In genomic region chr6:92869089-92869581, GRCm38 (mm10) we compare ENCODE assay signal across 9 mouse cellular contexts. TPM values are rescaled to one million over a fixed set of nuclear protein-coding genes. Genes with fewer than 3 reads are reported as not detected.
DNase-seq lines count a peak whose midpoint lies in the region; TF ChIP-seq lines count a peak whose summit lies in the region.
"Had no signal": no experiment of that assay in that cellular context is flagged by ENCODE, and none has a peak within 500 bp of the region (broad histone marks: within the 10 kb centered on the region; RNA-seq: fewer than 3 reads in every experiment).

Gm15737 (plus strand) TSS chr6:92869357.

- no peak within 1 kb of the TSS for H3K4me3 ChIP-seq in kidney, adult 2 months (ENCODE audit: insufficient read depth, low read depth, low read length)
- H3K4me3 ChIP-seq: liver, embryonic 13.5 days had no signal

- no peak for TF ChIP-seq CTCF in kidney, adult 2 months (conservative IDR thresholded peaks at IDR 0.05; ENCODE audit: insufficient read depth, insufficient read length, low read depth, low read length)

- no peaks in the 10 kb centered on the region for H3K4me1 ChIP-seq in kidney, adult 2 months (ENCODE audit: control insufficient read depth, insufficient read depth, low read length)
- H3K4me1 ChIP-seq: liver, embryonic 13.5 days had no signal

- peak within 1 kb of the TSS; percentile 85 for H3K27ac ChIP-seq in kidney, adult 2 months (ENCODE audit: insufficient read depth, low read depth, low read length)
- H3K27ac ChIP-seq: liver, embryonic 13.5 days had no signal

- no peaks in the 10 kb centered on the region; the same call in 1 of the 2 replicates for H3K36me3 ChIP-seq in kidney, adult 2 months (ENCODE audit: control insufficient read depth, insufficient read depth, low read length)
- H3K36me3 ChIP-seq: liver, embryonic 13.5 days had no signal

- DNase-seq in right cerebral cortex, postnatal 25 days: peak; percentile 10
- no peak for DNase-seq in right cerebral cortex, postnatal 10 days (ENCODE audit: low spot score in 2 of 2)
- peak; percentile 71 to 73 for DNase-seq in gastrocnemius, adult 8-10 months (ENCODE audit: low spot score in 2 of 2)
- peak; percentile 70 for DNase-seq in kidney, adult 2 months
- DNase-seq in lung, postnatal 10 days: peak; percentile 67
- no peak for DNase-seq in thymus, postnatal 14 days
- no peak for DNase-seq in ovary, postnatal 10 days (ENCODE audit: low spot score)
- no peak for DNase-seq in MN1 (ENCODE audit: low spot score)
- DNase-seq: liver, embryonic 13.5 days had no signal

- 59% methylated on average over 4 of the region's 4 CpGs for WGBS in kidney, adult 2 months

- no peak for TF ChIP-seq POLR2A in kidney, adult 2 months (IDR thresholded peaks at IDR 0.05; ENCODE audit: low read depth, low read length)

- no peaks in the 10 kb centered on the region for H3K27me3 ChIP-seq in kidney, adult 2 months (replicated peaks; ENCODE audit: control insufficient read depth, insufficient read depth, low read length)
- H3K27me3 ChIP-seq: liver, embryonic 13.5 days had no signal

RNA-seq across cellular contexts. Expression of gene Gm15737, which starts in this region (rescaled TPM):
- under 1 TPM; 0.25 to 0.73 (median 0.56) TPM for total RNA-seq in gastrocnemius, adult 8-10 months (2022)
- polyA plus RNA-seq in kidney, adult 2 months (2012; rRNA removed): 0.01 TPM in 1 of 2 replicates, not detected in the other
- polyA plus RNA-seq: liver, embryonic 13.5 days had no signal

Comparison
In these comparisons a context has a peak if more than half of its experiments do, and no peak if none do; other contexts are left out.
1. DNase-seq: peak in right cerebral cortex, postnatal 25 days (single experiment) and lung, postnatal 10 days (single experiment); none in right cerebral cortex, postnatal 10 days (0 of 2), thymus, postnatal 14 days (single experiment), ovary, postnatal 10 days (single experiment) and MN1 (single experiment).
2. Peak in DNase-seq in gastrocnemius, adult 8-10 months; RNA of the gene not detected or under 1 TPM.
3. Peak in DNase-seq and H3K27ac ChIP-seq in kidney, adult 2 months; RNA of the gene not detected or under 1 TPM.